Mouse (Mus musculus) bone marrow macrophage, adult 2 months (primary cell): Measurements from ENCODE around the gene Trpm8.

Source experiments
- CTCF ChIP-seq: IDR thresholded peaks from 2 replicates; pipeline ENCODE4 v1.5.1; 2012; ENCODE audit warnings: low read depth, mild to moderate bottlenecking, low read length, moderate library complexity
- POLR2A ChIP-seq: IDR thresholded peaks from 2 replicates; pipeline ENCODE4 v1.6.1; 2012; ENCODE audit warnings: mild to moderate bottlenecking, low read depth, low read length, borderline replicate concordance

GRCm38 (mm10) chr1:88260604-88261377 is 16.7 kb upstream of the Trpm8 start:
- TF ChIP-seq POLR2A (no peak), CTCF (no peak)
